Mouse (Mus musculus) lung, postnatal 0 days (tissue): ENCODE results near the gene Tmem79. TPM values are rescaled to one million over a fixed set of nuclear protein-coding genes. Genes with fewer than 3 reads are reported as not detected.
"Not testable (repeated sequence)": the region's sequence is repeated elsewhere in the genome, so short reads cannot be mapped to it uniquely, and the experiment has no call there.

Experiments
- ATAC-seq: fragments of 200-750 bp; cut with Nextera tagmentation; 2 replicates; pipeline ENCODE4 v1.8.0; 2017; ENCODE audit warnings: moderate library complexity
- DNase-seq: peaks from one replicate; pipeline ENCODE4 v3.0.0-alpha.2; 2016; ENCODE audit warnings: low spot score
- H3K27ac ChIP-seq: fragments of 300-500 bp; sonication (generic); 2 replicates; pipeline ENCODE4 v1.5.1; 2014; ENCODE audit warnings: antibody characterized with exemption, mild to moderate bottlenecking, low read length, mixed read lengths
- H3K27me3 ChIP-seq: fragments of 300-500 bp; sonication (generic); replicated peaks from 2 replicates; pipeline ENCODE4 v1.6.1; 2014; ENCODE audit warnings: low read length, mixed read lengths; ENCODE audit not compliant: insufficient read depth
- H3K36me3 ChIP-seq: fragments of 300-500 bp; sonication (generic); 2 replicates; pipeline ENCODE4 v1.6.1; 2014; ENCODE audit warnings: low read length, mixed read lengths; ENCODE audit not compliant: insufficient read depth
- H3K4me1 ChIP-seq: fragments of 300-500 bp; sonication (generic); 2 replicates; pipeline ENCODE4 v1.6.1; 2014; ENCODE audit warnings: antibody characterized with exemption, low read depth, low read length, mixed read lengths; ENCODE audit not compliant: insufficient read depth
- H3K4me2 ChIP-seq: fragments of 300-500 bp; sonication (generic); replicated peaks from 2 replicates; pipeline ENCODE4 v1.6.1; 2014; ENCODE audit warnings: low read depth, mild to moderate bottlenecking, low read length, moderate library complexity, mixed read lengths
- H3K4me3 ChIP-seq: fragments of 300-500 bp; sonication (generic); 2 replicates; pipeline ENCODE4 v1.5.1; 2014; ENCODE audit warnings: low read depth, low read length
- H3K9ac ChIP-seq: fragments of 300-500 bp; sonication (generic); replicated peaks from 2 replicates; pipeline ENCODE4 v1.6.1; 2014; ENCODE audit warnings: low read depth, mild to moderate bottlenecking
- H3K9me3 ChIP-seq: fragments of 300-500 bp; sonication (generic); 2 replicates; pipeline ENCODE4 v1.6.1; 2016; ENCODE audit warnings: low read length, mixed read lengths
- CTCF ChIP-seq: IDR thresholded peaks from 2 replicates; pipeline ENCODE4 v1.5.1; 2016; ENCODE audit warnings: antibody characterized with exemption, mild to moderate bottlenecking
- EP300 ChIP-seq: IDR thresholded peaks from 2 replicates; pipeline ENCODE4 v1.6.1; 2016; ENCODE audit warnings: antibody characterized with exemption, mild to moderate bottlenecking, control low read depth
- WGBS: fragments of 180-500 bp; shearing (Covaris S2); extraction: QIAGEN DNeasy Blood & Tissue Kit; methylation state at CpG from one replicate; pipeline ENCODE4 v1.1.7; 2014; 5-methylcytosine and 5-hydroxymethylcytosine counted together
- polyA plus RNA-seq: library from polyadenylated mRNA; unstranded; fragments of >200 nt; fragmentation: Nextera tagmentation; extraction: Ambion mirVana; gene quantifications from 2 replicates; pipeline ENCODE4 v1.2.1, GENCODE M21; 2015

Gene Tmem79
- polyA plus RNA-seq: 9.0 and 9.6 TPM in 2 replicates

DNA sequence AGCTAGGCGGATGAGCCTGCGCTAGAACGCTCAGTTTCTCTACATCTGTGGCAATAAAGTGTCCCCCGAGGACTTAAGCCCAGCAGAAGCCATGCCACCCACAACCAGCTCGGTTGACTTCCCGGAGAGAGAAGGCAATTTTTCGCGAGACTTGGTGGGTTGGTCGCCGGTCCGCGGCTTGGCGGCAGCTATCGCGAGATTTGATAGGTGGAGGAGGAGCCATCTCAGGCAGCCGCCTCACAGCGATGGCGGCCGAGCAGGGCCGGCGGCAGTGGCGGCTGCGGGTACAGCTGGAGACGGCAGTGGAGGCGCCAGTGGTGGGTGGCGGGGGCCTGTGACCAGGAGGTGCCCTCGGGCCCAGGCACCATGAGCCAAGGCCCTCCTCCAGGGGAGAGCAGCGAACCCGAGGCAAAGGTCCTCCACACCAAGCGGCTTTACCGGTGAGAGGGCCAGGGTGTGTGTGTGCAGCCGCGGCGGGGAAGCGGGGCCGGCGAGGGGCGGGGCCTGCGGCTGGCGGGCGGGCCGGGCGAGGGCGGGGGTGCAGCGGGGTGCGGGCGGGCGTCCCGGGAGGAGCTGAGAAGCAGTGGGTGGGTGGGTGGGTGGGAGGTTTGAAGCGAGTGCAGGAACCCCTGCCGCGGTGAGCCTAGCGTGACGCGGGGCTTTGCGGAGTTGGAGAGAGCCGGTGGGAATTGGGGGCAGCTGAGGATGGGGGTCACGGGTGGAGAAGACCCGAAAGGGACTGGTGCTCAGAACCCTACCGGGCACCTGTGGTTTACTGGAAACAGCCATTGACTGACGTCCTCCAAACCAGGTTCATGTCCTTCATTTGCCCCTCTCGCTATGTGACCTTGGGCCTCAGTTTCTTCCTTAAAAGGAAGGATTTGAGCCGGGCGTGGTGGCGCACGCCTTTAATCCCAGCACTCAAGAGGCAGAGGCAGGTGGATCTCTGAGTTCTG is at the start of gene Tmem79, which contains the start of gene Smg5:
TSS of gene Tmem79 (minus strand) at position 91 of the 956 bp plus-strand sequence.
TSS of gene Smg5 (plus strand) at position 203 of the 956 bp plus-strand sequence.
- Histone ChIP-seq H3K27ac (peak within 1 kb of the TSS; percentile 94), H3K27me3 (no peaks in the 10 kb centered on the region), H3K4me3 (peak within 1 kb of the TSS; percentile 91), H3K36me3 (no peaks in the 10 kb centered on the region), H3K4me2 (peak within 1 kb of the TSS; percentile 75), H3K4me1 (peaks cover 4% of the 10 kb centered on the region; the same call in 1 of the 2 replicates), H3K9me3 (no peaks in the 10 kb centered on the region), H3K9ac (peak within 1 kb of the TSS; percentile 78)
- 4% methylated on average over 49 of the region's 66 CpGs for WGBS
- TF ChIP-seq EP300 (peak; percentile 62; the same call in 1 of the 2 replicates), CTCF (no peak)
- DNase-seq (peak; percentile 98), ATAC-seq (peak; percentile 94)

DNA sequence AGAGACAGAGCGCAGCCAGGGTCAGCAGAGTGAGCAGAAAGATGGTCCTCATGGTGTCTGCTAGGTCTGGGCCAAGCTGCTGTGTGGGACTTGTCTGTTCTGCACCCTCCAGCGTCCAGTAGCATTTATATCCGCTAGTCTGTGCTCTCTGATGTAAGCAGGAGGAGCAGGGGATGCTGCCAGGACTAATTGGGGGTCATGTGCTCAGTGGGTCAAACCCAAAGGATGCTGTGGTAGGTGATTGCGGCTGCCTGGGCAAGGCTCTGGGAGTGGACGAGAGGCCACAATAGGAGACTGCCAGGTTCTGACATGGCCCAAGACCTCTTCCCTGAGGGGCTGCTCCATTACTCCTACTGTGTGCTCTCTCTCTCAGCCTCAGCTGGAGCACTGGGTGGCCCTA is 48.4 kb upstream of the Tmem79 start, which contains the start of gene Bglap:
TSS of gene Bglap (minus strand) at position 101 of the 400 bp plus-strand sequence.
- 71% methylated on average over 5 of the region's 5 CpGs for WGBS
- Histone ChIP-seq H3K4me2 (no peak within 1 kb of the TSS), H3K9ac (no peak within 1 kb of the TSS), H3K27me3 (no peaks in the 10 kb centered on the region), H3K9me3 (no peaks in the 10 kb centered on the region), H3K4me1 (no peaks in the 10 kb centered on the region), H3K4me3 (no peak within 1 kb of the TSS), H3K36me3 (no peaks in the 10 kb centered on the region), H3K27ac (no peak within 1 kb of the TSS)
- ATAC-seq (no peak), DNase-seq (no peak)
- no peak for TF ChIP-seq EP300
- no peak for TF ChIP-seq CTCF

DNA sequence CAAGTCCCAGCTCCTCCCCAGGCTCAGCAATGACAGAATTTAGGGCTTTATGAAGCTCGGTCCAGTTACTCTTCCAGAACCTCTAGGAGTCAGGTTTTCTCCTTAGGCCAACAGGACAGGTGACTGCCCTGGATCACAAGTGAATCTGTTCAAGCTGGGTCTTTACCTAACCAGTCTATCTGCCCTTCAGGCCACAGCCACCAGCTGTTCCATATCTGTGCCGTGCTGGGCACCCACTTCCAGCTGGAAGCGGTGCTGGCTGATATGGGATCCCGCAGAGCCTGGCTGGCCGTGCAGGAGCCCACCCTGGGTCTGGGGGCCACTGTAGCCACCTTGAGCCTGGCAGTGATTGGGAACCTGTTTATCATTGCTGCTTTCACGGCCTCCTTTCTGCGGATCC is 46.4 kb upstream of the Tmem79 start:
- not testable (repeated sequence) for H3K9ac ChIP-seq, ATAC-seq, H3K36me3 ChIP-seq, H3K9me3 ChIP-seq, H3K4me3 ChIP-seq, H3K27ac ChIP-seq, H3K27me3 ChIP-seq, DNase-seq, H3K4me1 ChIP-seq, H3K4me2 ChIP-seq
- 25% methylated on average over 1 of the region's 7 CpGs for WGBS

DNA sequence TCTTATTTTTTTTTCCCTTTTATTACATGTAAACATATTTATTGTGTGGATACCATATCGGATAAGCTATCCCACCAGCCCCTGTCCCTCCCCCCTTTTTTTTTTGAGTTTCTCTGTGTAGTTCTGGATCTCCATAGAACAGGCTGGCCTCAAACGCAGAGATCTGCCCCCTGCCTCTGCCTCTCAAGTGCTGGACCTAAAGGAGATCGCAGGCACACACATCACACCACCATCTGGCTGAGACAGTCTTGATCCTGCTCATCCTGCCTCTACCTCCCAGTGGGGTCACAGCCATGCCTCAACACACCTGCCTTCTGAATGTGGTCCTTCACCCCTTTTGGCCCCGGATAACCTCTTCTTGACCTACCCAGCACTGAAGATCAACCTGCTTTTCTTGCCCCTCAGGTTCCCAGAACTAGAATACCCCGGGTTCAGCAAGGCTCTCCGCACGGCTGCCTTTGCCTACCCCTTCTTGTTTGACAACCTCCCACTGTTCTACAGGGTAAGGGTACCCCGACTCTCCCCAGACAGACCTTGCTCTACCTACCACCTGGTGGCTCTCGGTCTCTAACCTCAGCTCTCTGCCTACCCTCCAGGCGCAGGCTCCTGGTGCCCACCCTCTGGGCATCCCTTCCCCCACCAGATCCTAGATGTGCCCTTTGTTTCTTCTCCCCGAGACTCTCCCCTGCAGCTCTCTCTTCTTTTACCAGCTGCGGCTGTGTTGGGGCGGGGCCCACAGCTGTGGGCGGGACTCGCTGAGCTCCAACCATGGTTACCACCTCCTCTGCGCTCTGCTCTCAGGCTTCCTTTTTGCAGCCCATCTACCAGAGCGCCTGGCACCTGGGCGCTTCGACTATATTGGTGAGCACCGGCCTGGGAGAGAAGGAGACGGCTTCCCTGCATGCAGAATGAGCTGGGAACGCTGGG is 45.7 kb upstream of the Tmem79 start:
- not testable (repeated sequence) for H3K27me3 ChIP-seq, H3K4me1 ChIP-seq, H3K9me3 ChIP-seq, H3K27ac ChIP-seq, H3K36me3 ChIP-seq, H3K9ac ChIP-seq, H3K4me3 ChIP-seq, H3K4me2 ChIP-seq
- 9% methylated on average over 18 of the region's 22 CpGs for WGBS
- DNase-seq (peak; percentile 45), ATAC-seq (peak; percentile 88)

DNA sequence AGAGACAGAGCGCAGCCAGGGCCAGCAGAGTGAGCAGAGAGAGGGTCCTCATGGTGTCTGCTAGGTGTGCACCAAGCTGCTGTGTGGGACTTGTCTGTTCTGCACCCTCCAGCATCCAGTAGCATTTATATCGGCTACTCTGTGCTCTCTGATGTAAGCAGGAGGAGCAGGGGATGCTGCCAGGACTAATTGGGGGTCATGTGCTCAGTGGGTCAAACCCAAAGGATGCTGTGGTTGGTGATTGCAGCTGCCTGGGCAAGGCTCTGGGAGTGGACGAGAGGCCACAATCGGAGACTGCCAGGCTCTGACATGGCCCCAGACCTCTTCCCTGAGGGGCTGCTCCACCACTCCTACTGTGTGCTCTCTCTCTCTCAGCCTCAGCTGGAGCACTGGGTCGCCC is 42.7 kb upstream of the Tmem79 start, which contains the start of gene Bglap2:
TSS of gene Bglap2 (minus strand) at position 101 of the 400 bp plus-strand sequence.
- H3K36me3 ChIP-seq, H3K4me2 ChIP-seq, ATAC-seq, H3K27ac ChIP-seq, H3K9me3 ChIP-seq, H3K9ac ChIP-seq, H3K27me3 ChIP-seq, H3K4me3 ChIP-seq, DNase-seq, H3K4me1 ChIP-seq: not testable (repeated sequence)
- WGBS: 70% methylated on average over 4 of the region's 5 CpGs

DNA sequence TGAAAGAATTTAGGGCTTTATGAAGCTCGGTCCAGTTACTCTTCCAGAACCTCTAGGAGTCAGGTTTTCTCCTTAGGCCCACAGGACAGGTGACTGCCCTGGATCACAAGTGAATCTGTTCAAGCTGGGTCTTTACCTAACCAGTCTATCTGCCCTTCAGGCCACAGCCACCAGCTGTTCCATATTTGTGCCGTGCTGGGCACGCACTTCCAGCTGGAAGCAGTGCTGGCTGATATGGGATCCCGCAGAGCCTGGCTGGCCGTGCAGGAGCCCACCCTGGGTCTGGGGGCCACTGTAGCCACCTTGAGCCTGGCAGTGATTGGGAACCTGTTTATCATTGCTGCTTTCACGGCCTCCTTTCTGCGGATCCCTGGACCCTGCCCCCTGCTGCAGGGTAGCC is 40.7 kb upstream of the Tmem79 start:
- not testable (repeated sequence) for H3K27ac ChIP-seq, H3K4me3 ChIP-seq, H3K9me3 ChIP-seq, H3K36me3 ChIP-seq, ATAC-seq, DNase-seq, H3K9ac ChIP-seq, H3K4me2 ChIP-seq, H3K27me3 ChIP-seq, H3K4me1 ChIP-seq
- WGBS: 35% methylated on average over 5 of the region's 7 CpGs

DNA sequence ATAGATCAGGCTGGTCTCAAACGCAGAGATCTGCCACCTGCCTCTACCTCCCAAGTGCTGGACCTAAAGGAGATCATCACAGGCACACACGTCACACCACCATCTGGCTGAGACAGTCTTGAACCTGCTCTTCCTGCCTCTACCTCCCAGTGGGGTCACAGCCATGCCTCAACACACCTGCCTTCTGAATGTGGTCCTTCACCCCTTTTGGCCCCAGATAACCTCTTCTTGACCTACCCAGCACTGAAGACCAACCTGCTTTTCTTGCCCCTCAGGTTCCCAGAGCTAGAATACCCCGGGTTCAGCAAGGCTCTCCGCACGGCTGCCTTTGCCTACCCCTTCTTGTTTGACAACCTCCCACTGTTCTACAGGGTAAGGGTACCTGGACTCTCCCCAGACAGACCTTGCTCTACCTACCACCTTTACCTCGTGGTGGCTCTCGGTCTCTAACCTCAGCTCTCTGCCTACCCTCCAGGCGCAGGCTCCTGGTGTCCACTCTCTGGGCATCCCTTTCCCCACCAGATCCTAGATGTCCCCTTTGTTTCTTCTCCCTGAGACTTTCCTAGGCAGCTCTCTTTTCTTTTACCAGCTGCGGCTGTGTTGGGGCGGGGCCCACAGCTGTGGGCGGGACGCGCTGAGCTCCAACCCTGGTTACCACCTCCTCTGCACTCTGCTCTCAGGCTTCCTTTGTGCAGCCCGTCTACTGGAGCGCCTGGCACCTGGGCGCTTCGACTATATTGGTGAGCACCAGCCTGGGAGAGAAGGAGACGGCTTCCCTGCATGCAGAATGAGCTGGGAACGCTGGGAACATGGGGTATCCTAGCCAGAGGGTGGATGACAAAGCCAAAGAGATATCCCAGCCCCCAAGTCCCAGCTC is 40.0 kb upstream of the Tmem79 start:
- not testable (repeated sequence) for H3K9ac ChIP-seq, H3K36me3 ChIP-seq, H3K4me1 ChIP-seq, H3K4me3 ChIP-seq, H3K9me3 ChIP-seq, H3K27me3 ChIP-seq, H3K27ac ChIP-seq
- ATAC-seq (peak; percentile 90), DNase-seq (peak; percentile 68)
- WGBS: 8% methylated on average over 18 of the region's 19 CpGs
- 0 out of 2 replicates have a peak overlapping the region, but pooled peaks have one; percentile 11 for H3K4me2 ChIP-seq

DNA sequence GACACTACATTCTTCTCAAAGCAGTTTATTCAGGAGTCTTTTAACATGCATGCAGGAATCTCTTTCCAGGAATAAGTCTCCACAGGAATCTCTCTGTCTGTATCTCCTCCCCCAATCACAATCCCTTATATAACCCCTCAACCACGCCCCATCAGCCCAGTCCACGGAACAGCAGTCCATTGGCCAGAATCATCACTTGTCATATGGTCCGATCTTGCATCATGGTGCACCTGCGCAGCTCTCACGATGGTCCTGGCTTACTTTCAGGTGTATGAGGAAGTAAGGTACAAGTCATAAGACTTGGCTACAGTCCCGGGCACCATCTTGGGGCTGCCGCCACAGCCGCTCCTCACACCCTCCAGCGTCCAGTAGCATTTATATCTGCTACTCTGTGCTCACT is 36.7 kb upstream of the Tmem79 start, which contains the start of gene Bglap3:
TSS of gene Bglap3 (minus strand) at position 101 of the 400 bp plus-strand sequence.
- H3K4me1 ChIP-seq, H3K27me3 ChIP-seq, H3K4me3 ChIP-seq, H3K9me3 ChIP-seq, H3K9ac ChIP-seq, ATAC-seq, H3K4me2 ChIP-seq, H3K36me3 ChIP-seq, DNase-seq, H3K27ac ChIP-seq: not testable (repeated sequence)
- 91% methylated on average over 9 of the region's 9 CpGs for WGBS
